Mouse (Mus musculus): ENCODE results near the gene Tubb2b. TPM values are rescaled to one million over a fixed set of nuclear protein-coding genes. Genes with fewer than 3 reads are reported as not detected.

The Tubb2b gene
- polyA plus RNA-seq, 1 experiment from 2014 or later: 65.5 TPM

Other genes starting within 250 kb of the Tubb2b start
- 0.24 TPM in 1 of 2 replicates, not detected in the other for gene Serpinb6c, start 224.8 kb downstream of the Tubb2b start, polyA plus RNA-seq (2016; fragmentation: Nextera tagmentation; extraction: Ambion mirVana)
- 21.6 and 24.0 TPM in 2 replicates for gene Nqo2, start 165.8 kb downstream of the Tubb2b start, polyA plus RNA-seq (2016; fragmentation: Nextera tagmentation; extraction: Ambion mirVana)
- 7.4 and 8.6 TPM in 2 replicates for gene Ripk1, start 128.1 kb downstream of the Tubb2b start, polyA plus RNA-seq (2016; fragmentation: Nextera tagmentation; extraction: Ambion mirVana)
- 31.1 and 36.2 TPM in 2 replicates for gene Serpinb6a, start 127.7 kb downstream of the Tubb2b start, polyA plus RNA-seq (2016; fragmentation: Nextera tagmentation; extraction: Ambion mirVana)
- 31.6 and 32.3 TPM in 2 replicates for gene Bphl, start 92.9 kb downstream of the Tubb2b start, polyA plus RNA-seq (2016; fragmentation: Nextera tagmentation; extraction: Ambion mirVana)
- 101 and 105 TPM in 2 replicates for gene Tubb2a, start 52.5 kb downstream of the Tubb2b start, polyA plus RNA-seq (2016; fragmentation: Nextera tagmentation; extraction: Ambion mirVana)
- gene Psmg4, start 32.5 kb upstream of the Tubb2b start, polyA plus RNA-seq (2016; fragmentation: Nextera tagmentation; extraction: Ambion mirVana): 97.9 and 99.9 TPM in 2 replicates
- 2.9 and 3.1 TPM in 2 replicates for gene Slc22a23, start 214.7 kb upstream of the Tubb2b start, polyA plus RNA-seq (2016; fragmentation: Nextera tagmentation; extraction: Ambion mirVana)